Mouse (Mus musculus): Measurements from ENCODE around the gene Jak1. TPM values are rescaled to one million over a fixed set of nuclear protein-coding genes. Genes with fewer than 3 reads are reported as not detected.

The Jak1 gene
- polyA plus RNA-seq, 1 experiment from 2014 or later: 49.0 TPM

GRCm38 (mm10) chr4:101225984-101226383 lies 39.1 kb downstream of the Jak1 start:
- Histone ChIP-seq H3K4me3 (no peak overlapping the region), H3K36me3 (replicated peaks) (no peaks in the 10 kb centered on the region), H3K4me1 (0 out of 2 replicates have a peak, but pooled peaks cover 3% of the 10 kb centered on the region), H3K27ac (replicated peaks) (no peak overlapping the region), H3K27me3 (replicated peaks; ENCODE audit: low read depth, poor library complexity, severe bottlenecking) (no peaks in the 10 kb centered on the region), H3K9me3 (peaks cover 5% of the 10 kb centered on the region; the same call in 1 of the 2 replicates)
- WGBS: 85% methylated on average over 5 of the region's 5 CpGs
- no peak for DNase-seq (ENCODE audit: low spot score)

GRCm38 (mm10) chr4:101220946-101221345 lies 44.1 kb downstream of the Jak1 start:
- no peak overlapping the region for H3K4me3 ChIP-seq
- 0 out of 2 replicates have a peak, but pooled peaks cover 10% of the 10 kb centered on the region for H3K4me1 ChIP-seq
- no peak for DNase-seq (ENCODE audit: low spot score)
- 90% methylated on average over 2 of the region's 2 CpGs for WGBS
- no peaks in the 10 kb centered on the region for H3K27me3 ChIP-seq (replicated peaks; ENCODE audit: low read depth, poor library complexity, severe bottlenecking)
- H3K9me3 ChIP-seq: no peaks in the 10 kb centered on the region
- no peaks in the 10 kb centered on the region for H3K36me3 ChIP-seq (replicated peaks)
- no peak overlapping the region for H3K27ac ChIP-seq (replicated peaks)

GRCm38 (mm10) chr4:101219839-101220238 lies 45.2 kb downstream of the Jak1 start:
- no peak for DNase-seq (ENCODE audit: low spot score)
- WGBS: 88% methylated on average over 2 of the region's 2 CpGs
- Histone ChIP-seq H3K4me1 (0 out of 2 replicates have a peak, but pooled peaks cover 8% of the 10 kb centered on the region), H3K27ac (replicated peaks) (no peak overlapping the region), H3K27me3 (replicated peaks; ENCODE audit: low read depth, poor library complexity, severe bottlenecking) (no peaks in the 10 kb centered on the region), H3K4me3 (no peak overlapping the region), H3K36me3 (replicated peaks) (no peaks in the 10 kb centered on the region), H3K9me3 (no peaks in the 10 kb centered on the region)

- no peaks in the 10 kb centered on the region for H3K27me3 ChIP-seq (replicated peaks; ENCODE audit: low read depth, poor library complexity, severe bottlenecking)
- DNase-seq (ENCODE audit: low spot score): no peak
Measured at GRCm38 (mm10) chr4:101217026-101217540, 48.0 kb downstream of the Jak1 start.

GRCm38 (mm10) chr4:101216286-101216685 lies 48.8 kb downstream of the Jak1 start:
- Histone ChIP-seq H3K4me1 (0 out of 2 replicates have a peak, but pooled peaks cover 8% of the 10 kb centered on the region), H3K9me3 (no peaks in the 10 kb centered on the region), H3K27me3 (replicated peaks; ENCODE audit: low read depth, poor library complexity, severe bottlenecking) (no peaks in the 10 kb centered on the region), H3K27ac (replicated peaks) (no peak overlapping the region), H3K36me3 (replicated peaks) (no peaks in the 10 kb centered on the region), H3K4me3 (no peak overlapping the region)
- no peak for DNase-seq (ENCODE audit: low spot score)
- 83% methylated on average over 4 of the region's 4 CpGs for WGBS

More at GRCm38 (mm10) chr4:101217026-101217540, 48.0 kb downstream of the Jak1 start:
- Histone ChIP-seq H3K36me3 (replicated peaks) (no peaks in the 10 kb centered on the region), H3K4me3 (no peak overlapping the region), H3K4me1 (0 out of 2 replicates have a peak, but pooled peaks cover 8% of the 10 kb centered on the region), H3K9me3 (no peaks in the 10 kb centered on the region), H3K27ac (replicated peaks) (no peak overlapping the region)
- 87% methylated on average over 2 of the region's 2 CpGs for WGBS

- no peak for DNase-seq (ENCODE audit: low spot score)
- 0 out of 2 replicates have a peak, but pooled peaks cover 8% of the 10 kb centered on the region for H3K4me1 ChIP-seq
- no peaks in the 10 kb centered on the region for H3K36me3 ChIP-seq (replicated peaks)
- H3K27me3 ChIP-seq (replicated peaks; ENCODE audit: low read depth, poor library complexity, severe bottlenecking): no peaks in the 10 kb centered on the region
- no peaks in the 10 kb centered on the region for H3K9me3 ChIP-seq
- no peak overlapping the region for H3K27ac ChIP-seq (replicated peaks)
- H3K4me3 ChIP-seq: no peak overlapping the region
- 89% methylated on average over 2 of the region's 2 CpGs for WGBS
Measured at GRCm38 (mm10) chr4:101213477-101213876, 51.6 kb downstream of the Jak1 start.

GRCm38 (mm10) chr4:101207492-101207891 lies 57.6 kb downstream of the Jak1 start:
- DNase-seq (ENCODE audit: low spot score): no peak
- Histone ChIP-seq H3K4me1 (no peaks in the 10 kb centered on the region), H3K4me3 (no peak overlapping the region), H3K9me3 (no peaks in the 10 kb centered on the region), H3K27me3 (replicated peaks; ENCODE audit: low read depth, poor library complexity, severe bottlenecking) (no peaks in the 10 kb centered on the region), H3K27ac (replicated peaks) (no peak overlapping the region), H3K36me3 (replicated peaks) (no peaks in the 10 kb centered on the region)
- 86% methylated on average over 2 of the region's 2 CpGs for WGBS

GRCm38 (mm10) chr4:101203518-101203917 lies 61.6 kb downstream of the Jak1 start:
- Histone ChIP-seq H3K9me3 (no peaks in the 10 kb centered on the region), H3K4me3 (no peak overlapping the region), H3K27me3 (replicated peaks; ENCODE audit: low read depth, poor library complexity, severe bottlenecking) (no peaks in the 10 kb centered on the region), H3K36me3 (replicated peaks) (no peaks in the 10 kb centered on the region), H3K4me1 (no peaks in the 10 kb centered on the region), H3K27ac (replicated peaks) (no peak overlapping the region)
- WGBS: 84% methylated on average over 1 of the region's 1 CpGs
- DNase-seq (ENCODE audit: low spot score): no peak

- 0 out of 2 replicates have a peak, but pooled peaks cover 3% of the 10 kb centered on the region for H3K4me1 ChIP-seq
- H3K4me3 ChIP-seq: no peak overlapping the region
- no peaks in the 10 kb centered on the region for H3K9me3 ChIP-seq
- no peaks in the 10 kb centered on the region for H3K36me3 ChIP-seq (replicated peaks)
- 96% methylated on average over 10 of the region's 10 CpGs for WGBS
- no peak overlapping the region for H3K27ac ChIP-seq (replicated peaks)
- no peaks in the 10 kb centered on the region for H3K27me3 ChIP-seq (replicated peaks; ENCODE audit: low read depth, poor library complexity, severe bottlenecking)
- no peak for DNase-seq (ENCODE audit: low spot score)
Measured at GRCm38 (mm10) chr4:101202626-101203025, 62.5 kb downstream of the Jak1 start.

- H3K27me3 ChIP-seq (replicated peaks; ENCODE audit: low read depth, poor library complexity, severe bottlenecking): no peaks in the 10 kb centered on the region
- no peak for DNase-seq (ENCODE audit: low spot score)
- H3K4me3 ChIP-seq: no peak overlapping the region
- H3K9me3 ChIP-seq: no peaks in the 10 kb centered on the region
- H3K4me1 ChIP-seq: 0 out of 2 replicates have a peak, but pooled peaks cover 3% of the 10 kb centered on the region
- 93% methylated on average over 8 of the region's 8 CpGs for WGBS
- H3K36me3 ChIP-seq (replicated peaks): no peaks in the 10 kb centered on the region
- no peak overlapping the region for H3K27ac ChIP-seq (replicated peaks)
Measured at GRCm38 (mm10) chr4:101199433-101200081, 65.5 kb downstream of the Jak1 start.

- Histone ChIP-seq H3K36me3 (replicated peaks) (no peaks in the 10 kb centered on the region), H3K9me3 (no peaks in the 10 kb centered on the region)
Measured at GRCm38 (mm10) chr4:101198333-101198732, 66.7 kb downstream of the Jak1 start.

GRCm38 (mm10) chr4:101197421-101198170 lies 67.5 kb downstream of the Jak1 start:
- WGBS: 90% methylated on average over 9 of the region's 9 CpGs
- DNase-seq (ENCODE audit: low spot score): no peak
- Histone ChIP-seq H3K36me3 (replicated peaks) (no peaks in the 10 kb centered on the region), H3K27ac (replicated peaks) (no peak overlapping the region), H3K4me3 (no peak overlapping the region), H3K27me3 (replicated peaks; ENCODE audit: low read depth, poor library complexity, severe bottlenecking) (no peaks in the 10 kb centered on the region), H3K9me3 (no peaks in the 10 kb centered on the region), H3K4me1 (0 out of 2 replicates have a peak, but pooled peaks cover 3% of the 10 kb centered on the region)

More at GRCm38 (mm10) chr4:101198333-101198732, 66.7 kb downstream of the Jak1 start:
- H3K27ac ChIP-seq (replicated peaks): no peak overlapping the region
- 76% methylated on average over 2 of the region's 2 CpGs for WGBS
- 0 out of 2 replicates have a peak, but pooled peaks cover 3% of the 10 kb centered on the region for H3K4me1 ChIP-seq
- DNase-seq (ENCODE audit: low spot score): no peak
- no peaks in the 10 kb centered on the region for H3K27me3 ChIP-seq (replicated peaks; ENCODE audit: low read depth, poor library complexity, severe bottlenecking)
- no peak overlapping the region for H3K4me3 ChIP-seq

Data from embryonic facial prominence, embryonic 10.5 days (tissue).